Mouse (Mus musculus): ENCODE results near the gene Olfr1106.

Gene Olfr1106

GRCm38 (mm10) chr2:87052173-87052572 is at the start of gene Olfr1106:
Gene Olfr1106, minus strand, starts transcription at chr2:87052273.
- DNase-seq (ENCODE audit: low spot score in 2 of 2), result no peak

- DNase-seq (ENCODE audit: low spot score in 2 of 2), result no peak
Observed at GRCm38 (mm10) chr2:87095908-87096307, 43.8 kb upstream of the Olfr1106 start, which contains the start of gene Olfr1109. Gene Olfr1109, minus strand, starts transcription at chr2:87096008.

- no peak for DNase-seq (ENCODE audit: low spot score in 2 of 2)
Observed at GRCm38 (mm10) chr2:87075717-87076116, 23.6 kb upstream of the Olfr1106 start, which contains the start of gene Olfr1107. Gene Olfr1107, minus strand, starts transcription at chr2:87075817.

DNA sequence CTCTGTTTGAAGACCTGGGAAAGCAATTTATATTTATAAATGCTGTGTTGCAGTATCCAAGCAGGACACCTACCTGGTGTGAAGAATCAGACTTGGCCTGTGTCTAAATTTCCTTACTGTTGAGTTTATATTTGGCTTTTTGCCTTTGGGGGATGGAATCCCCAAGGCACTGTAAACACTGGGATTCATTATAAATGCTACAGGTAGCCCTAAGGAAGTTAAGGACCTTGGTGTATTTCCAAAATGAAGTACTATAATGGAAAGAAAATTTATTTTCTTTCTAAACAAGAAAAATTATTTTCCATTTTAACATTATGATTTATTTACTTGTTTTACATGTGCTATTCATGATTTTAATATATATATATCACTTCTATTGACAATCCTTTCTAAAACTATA is 15.6 kb downstream of the Olfr1106 start, which contains the start of gene Olfr1105:
Gene Olfr1105, minus strand, starts transcription at position 101 of the 400 bp plus-strand sequence.
- no peak for DNase-seq (ENCODE audit: low spot score in 2 of 2)

DNA sequence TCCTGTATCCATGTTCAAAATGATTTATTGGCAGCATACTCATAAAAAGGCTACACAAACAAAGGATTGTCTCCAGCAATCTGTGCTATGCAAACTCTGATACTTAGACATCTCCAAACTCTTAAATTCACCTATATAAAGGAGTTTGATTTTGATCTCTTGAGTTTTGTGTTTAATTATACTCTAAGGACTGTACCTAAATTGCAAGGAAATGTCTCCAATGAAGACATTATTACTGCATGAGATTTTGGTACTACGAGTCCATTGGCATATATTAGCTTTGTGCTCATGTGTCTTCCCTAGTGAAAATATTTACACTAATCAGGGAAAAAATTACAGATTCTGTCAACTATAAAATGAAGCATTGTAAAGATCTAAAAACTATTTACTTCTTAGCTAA is 25.1 kb downstream of the Olfr1106 start, which contains the start of gene Olfr1104:
Gene Olfr1104, minus strand, starts transcription at position 101 of the 400 bp plus-strand sequence.
- DNase-seq (ENCODE audit: low spot score in 2 of 2), result no peak

GRCm38 (mm10) chr2:86998098-86998497 is 54.0 kb downstream of the Olfr1106 start, which contains the start of gene Olfr1102:
Gene Olfr1102, plus strand, starts transcription at chr2:86998398.
- DNase-seq (ENCODE audit: low spot score in 2 of 2), result no peak
